Comparison of ENCODE assay signal across 17 mouse cellular contexts in genomic region chr4:138824660-138825059, GRCm38 (mm10). TPM values are rescaled to one million over a fixed set of nuclear protein-coding genes. Genes with fewer than 3 reads are reported as not detected.
A peak's percentile ranks its signal among the peaks of the same experiment; 100 is the strongest.
DNase-seq lines count a peak whose midpoint lies in the region; ATAC-seq and TF ChIP-seq lines count a peak whose summit lies in the region.
"Had no signal": no experiment of that assay in that cellular context is flagged by ENCODE, and none has a peak within 500 bp of the region (broad histone marks: within the 10 kb centered on the region; RNA-seq: fewer than 3 reads in every experiment).

No protein-coding gene starts in this region.

- no peak overlapping the region for H3K4me2 ChIP-seq in hindbrain, postnatal 0 days (ENCODE audit: low read depth, low read length)
- no peak overlapping the region for H3K4me2 ChIP-seq in hindbrain, embryonic 13.5 days
- no peak overlapping the region for H3K4me2 ChIP-seq in forebrain, embryonic 11.5 days (ENCODE audit: low read depth, low read length, severe bottlenecking)
- H3K4me2 ChIP-seq: heart, embryonic 15.5 days had no signal

- no peak for DNase-seq in hindbrain, postnatal 0 days (ENCODE audit: low spot score)
- DNase-seq in retina, postnatal 1 day = peak; percentile 40
- no peak for DNase-seq in retina, embryonic 14.5 days (ENCODE audit: low spot score)
- peak; percentile 46 for DNase-seq in embryo, embryonic 10.5 days (ENCODE audit: low spot score)
- no peak for DNase-seq in spleen, adult 18-20 months
- DNase-seq in forebrain, embryonic 11.5 days (ENCODE audit: low spot score) = no peak
- DNase-seq: gastrocnemius, postnatal 25 days had no signal

- H3K4me1 ChIP-seq in hindbrain, postnatal 0 days (ENCODE audit: insufficient read depth, low read length) = no peaks in the 10 kb centered on the region
- H3K4me1 ChIP-seq in hindbrain, embryonic 13.5 days (replicated peaks) = no peaks in the 10 kb centered on the region
- no peaks in the 10 kb centered on the region for H3K4me1 ChIP-seq in forebrain, embryonic 11.5 days (replicated peaks; ENCODE audit: control insufficient read depth, insufficient read depth, low read length)

- H3K36me3 ChIP-seq in hindbrain, postnatal 0 days (ENCODE audit: insufficient read depth, low read length) = no peaks in the 10 kb centered on the region
- no peaks in the 10 kb centered on the region for H3K36me3 ChIP-seq in hindbrain, embryonic 13.5 days
- no peaks in the 10 kb centered on the region for H3K36me3 ChIP-seq in forebrain, embryonic 11.5 days (ENCODE audit: control insufficient read depth, insufficient read depth, low read length)
- H3K36me3 ChIP-seq: forebrain, embryonic 10.5 days; heart, embryonic 15.5 days had no signal

- no peak for ATAC-seq in hindbrain, postnatal 0 days
- no peak for ATAC-seq in hindbrain, embryonic 13.5 days (ENCODE audit: low FRiP score)
- ATAC-seq in forebrain, embryonic 11.5 days (replicated peaks; ENCODE audit: low FRiP score) = no peak
- ATAC-seq: inflammation-experienced regulatory T-cells, adult 6 months had no signal

- H3K27ac ChIP-seq in hindbrain, postnatal 0 days = no peak overlapping the region
- H3K27ac ChIP-seq in hindbrain, embryonic 13.5 days = no peak overlapping the region
- no peak overlapping the region for H3K27ac ChIP-seq in forebrain, embryonic 11.5 days (ENCODE audit: low read depth, low read length)
- H3K27ac ChIP-seq: forebrain, embryonic 10.5 days; heart, embryonic 15.5 days; macrophage had no signal

- H3K9ac ChIP-seq in hindbrain, postnatal 0 days (replicated peaks; ENCODE audit: low read length) = no peak overlapping the region
- no peak overlapping the region for H3K9ac ChIP-seq in hindbrain, embryonic 13.5 days
- H3K9ac ChIP-seq in forebrain, embryonic 11.5 days (ENCODE audit: low read length) = no peak overlapping the region
- H3K9ac ChIP-seq: heart, embryonic 15.5 days had no signal

- H3K27me3 ChIP-seq in hindbrain, postnatal 0 days (ENCODE audit: insufficient read depth, low read length) = no peaks in the 10 kb centered on the region
- no peaks in the 10 kb centered on the region for H3K27me3 ChIP-seq in hindbrain, embryonic 13.5 days
- H3K27me3 ChIP-seq in forebrain, embryonic 11.5 days (ENCODE audit: control insufficient read depth, insufficient read depth, low read length) = no peaks in the 10 kb centered on the region

- 90% methylated on average over 2 of the region's 2 CpGs for WGBS in hindbrain, postnatal 0 days
- WGBS in hindbrain, embryonic 13.5 days = 86% methylated on average over 2 of the region's 2 CpGs
- WGBS in forebrain, embryonic 11.5 days = 92% methylated on average over 2 of the region's 2 CpGs

- H3K4me3 ChIP-seq in hindbrain, postnatal 0 days (ENCODE audit: low read length) = no peak overlapping the region
- no peak overlapping the region for H3K4me3 ChIP-seq in hindbrain, embryonic 13.5 days
- H3K4me3 ChIP-seq in forebrain, embryonic 11.5 days (ENCODE audit: low read depth, low read length) = no peak overlapping the region
- H3K4me3 ChIP-seq: forebrain, embryonic 10.5 days; heart, embryonic 15.5 days had no signal

- no peaks in the 10 kb centered on the region for H3K9me3 ChIP-seq in hindbrain, postnatal 0 days (ENCODE audit: low read length)
- H3K9me3 ChIP-seq in hindbrain, embryonic 13.5 days = no peaks in the 10 kb centered on the region; the same call in 1 of the 2 replicates
- H3K9me3 ChIP-seq in forebrain, embryonic 11.5 days (ENCODE audit: control insufficient read depth, low read length) = peaks cover 2% of the 10 kb centered on the region; the same call in 1 of the 2 replicates

- peak; percentile 32; the same call in 1 of the 2 replicates for TF ChIP-seq CTCF in hindbrain, postnatal 0 days (IDR thresholded peaks at IDR 0.05; ENCODE audit: low read depth)

RNA-seq across cellular contexts. Expression of gene Pla2g5, which starts 38.6 kb away (rescaled TPM):
- 0.94 TPM in 1 of 2 replicates, not detected in the other for total RNA-seq in hindbrain, postnatal 0 days (2014; rRNA removed)
- polyA plus RNA-seq in hindbrain, postnatal 0 days (2015; fragmentation: Nextera tagmentation; extraction: Ambion mirVana) = 1.1 and 1.9 TPM in 2 replicates
- 0.25 and 0.49 TPM in 2 replicates for polyA plus RNA-seq in hindbrain, embryonic 13.5 days (2015; fragmentation: Nextera tagmentation; extraction: Ambion mirVana)
- 0.31 and 0.33 TPM in 2 replicates for polyA plus RNA-seq in forebrain, embryonic 11.5 days (2014; fragmentation: Nextera tagmentation; extraction: Ambion mirVana)
- total RNA-seq: liver, adult 2 months had no signal
- polyA plus RNA-seq: inflammation-experienced regulatory T-cells, adult 6 months; liver, adult 2 months had no signal

RNA-seq across cellular contexts. Expression of gene Gm13030, which starts 49.1 kb away (rescaled TPM):
- total RNA-seq in hindbrain, postnatal 0 days (2014; rRNA removed) = not detected in 2 replicates
- polyA plus RNA-seq in hindbrain, postnatal 0 days (2015; fragmentation: Nextera tagmentation; extraction: Ambion mirVana) = not detected in 2 replicates
- polyA plus RNA-seq in hindbrain, embryonic 13.5 days (2015; fragmentation: Nextera tagmentation; extraction: Ambion mirVana) = not detected in 2 replicates
- polyA plus RNA-seq in forebrain, embryonic 11.5 days (2014; fragmentation: Nextera tagmentation; extraction: Ambion mirVana) = not detected in 2 replicates
- total RNA-seq: CH12.LX; gastrocnemius, postnatal 25 days; layer of hippocampus, postnatal 14 days; liver, adult 2 months had no signal
- polyA plus RNA-seq: forebrain, embryonic 10.5 days; heart, embryonic 15.5 days; inflammation-experienced regulatory T-cells, adult 6 months; liver, adult 2 months; macrophage; testis, adult 2 months; urinary bladder, adult 2 months had no signal

RNA-seq across cellular contexts. Expression of gene Pla2g2d, which starts 49.1 kb away (rescaled TPM):
- total RNA-seq in hindbrain, postnatal 0 days (2014; rRNA removed) = 0.14 and 0.31 TPM in 2 replicates
- 0.71 and 0.76 TPM in 2 replicates for polyA plus RNA-seq in hindbrain, postnatal 0 days (2015; fragmentation: Nextera tagmentation; extraction: Ambion mirVana)
- 0.90 and 1.8 TPM in 2 replicates for polyA plus RNA-seq in hindbrain, embryonic 13.5 days (2015; fragmentation: Nextera tagmentation; extraction: Ambion mirVana)
- polyA plus RNA-seq in forebrain, embryonic 11.5 days (2014; fragmentation: Nextera tagmentation; extraction: Ambion mirVana) = not detected in 2 replicates
- total RNA-seq: CH12.LX; liver, adult 2 months had no signal
- polyA plus RNA-seq: heart, embryonic 15.5 days; liver, adult 2 months; macrophage had no signal

RNA-seq across cellular contexts. Expression of gene Pla2g2e, which starts 53.1 kb away (rescaled TPM):
- not detected in 2 replicates for total RNA-seq in hindbrain, postnatal 0 days (2014; rRNA removed)
- not detected in 2 replicates for polyA plus RNA-seq in hindbrain, postnatal 0 days (2015; fragmentation: Nextera tagmentation; extraction: Ambion mirVana)
- not detected in 2 replicates for polyA plus RNA-seq in hindbrain, embryonic 13.5 days (2015; fragmentation: Nextera tagmentation; extraction: Ambion mirVana)
- polyA plus RNA-seq in forebrain, embryonic 11.5 days (2014; fragmentation: Nextera tagmentation; extraction: Ambion mirVana) = not detected in 2 replicates
- total RNA-seq: layer of hippocampus, postnatal 14 days; liver, adult 2 months had no signal
- polyA plus RNA-seq: forebrain, embryonic 10.5 days; heart, embryonic 15.5 days; inflammation-experienced regulatory T-cells, adult 6 months; liver, adult 2 months; testis, adult 2 months had no signal

Comparison
In these comparisons a context has a peak if more than half of its experiments do, and no peak if none do; other contexts are left out.
1. DNase-seq: peak in retina, postnatal 1 day (single experiment) and embryo, embryonic 10.5 days (single experiment); none in hindbrain, postnatal 0 days (single experiment), retina, embryonic 14.5 days (single experiment), spleen, adult 18-20 months (0 of 2) and forebrain, embryonic 11.5 days (single experiment).